ENCODE assay signal across 21 mouse cellular contexts in genomic region chr17:89062348-89062949, GRCm38 (mm10).
DNase-seq lines count a peak whose midpoint lies in the region; ATAC-seq and TF ChIP-seq lines count a peak whose summit lies in the region.
"Had no signal": no experiment of that assay in that cellular context is flagged by ENCODE, and none has a peak within 500 bp of the region (broad histone marks: within the 10 kb centered on the region; RNA-seq: fewer than 3 reads in every experiment).

No protein-coding gene starts in this region.

- ATAC-seq in kidney, postnatal 0 days (replicated peaks; ENCODE audit: low FRiP score, low read depth) = peak; percentile 40; the same call in 1 of the 2 replicates
- ATAC-seq: CD4-positive, CD25-positive, alpha-beta regulatory T cell, adult 4 months had no signal

- no peaks in the 10 kb centered on the region for H3K27me3 ChIP-seq in kidney, postnatal 0 days (ENCODE audit: insufficient read depth, low read length)
- no peaks in the 10 kb centered on the region for H3K27me3 ChIP-seq in hindbrain, embryonic 10.5 days (ENCODE audit: insufficient read depth, poor library complexity, severe bottlenecking)
- H3K27me3 ChIP-seq: hindbrain, embryonic 12.5 days; limb, embryonic 15.5 days; liver, embryonic 15.5 days had no signal

- H3K36me3 ChIP-seq in kidney, postnatal 0 days (ENCODE audit: insufficient read depth, low read length) = no peaks in the 10 kb centered on the region
- no peaks in the 10 kb centered on the region for H3K36me3 ChIP-seq in hindbrain, embryonic 10.5 days
- H3K36me3 ChIP-seq: forebrain, embryonic 10.5 days; heart, embryonic 10.5 days; hindbrain, embryonic 12.5 days; limb, embryonic 15.5 days; liver, embryonic 15.5 days; midbrain, embryonic 10.5 days had no signal

- peak; percentile 25 for DNase-seq in kidney, postnatal 0 days (ENCODE audit: low spot score)
- DNase-seq in kidney, postnatal 10 days = no peak
- DNase-seq in 416B (ENCODE audit: low read depth) = peak; percentile 8
- peak; percentile 89 for DNase-seq in Muller cell, postnatal 12 days (ENCODE audit: inconsistent ontology term)
- DNase-seq in hindlimb bud, embryonic 11.5 days (ENCODE audit: extremely low spot score, low read depth, low spot score) = peak; percentile 12
- no peak for DNase-seq in adrenal gland, postnatal 36 days
- DNase-seq in hindbrain, embryonic 10.5 days (ENCODE audit: low spot score) = no peak
- DNase-seq: adrenal gland, postnatal 25 days; cerebellum, adult 18-20 months; cerebellum, postnatal 25 days; gastrocnemius, postnatal 10 days; lung, postnatal 10 days; spleen, adult 18-20 months; thymus, postnatal 25 days had no signal

- H3K4me2 ChIP-seq in kidney, postnatal 0 days (ENCODE audit: low read length) = no peak overlapping the region
- H3K4me2 ChIP-seq: hindbrain, embryonic 12.5 days; limb, embryonic 15.5 days; liver, embryonic 15.5 days had no signal

- no peaks in the 10 kb centered on the region for H3K4me1 ChIP-seq in kidney, postnatal 0 days (replicated peaks; ENCODE audit: insufficient read depth, low read length)
- no peaks in the 10 kb centered on the region for H3K4me1 ChIP-seq in hindbrain, embryonic 10.5 days (replicated peaks)
- H3K4me1 ChIP-seq: forebrain, embryonic 10.5 days; heart, embryonic 10.5 days; hindbrain, embryonic 12.5 days; limb, embryonic 15.5 days; liver, embryonic 15.5 days; midbrain, embryonic 10.5 days had no signal

- H3K4me3 ChIP-seq in kidney, postnatal 0 days (replicated peaks; ENCODE audit: low read depth, low read length) = no peak overlapping the region
- no peak overlapping the region for H3K4me3 ChIP-seq in hindbrain, embryonic 10.5 days
- H3K4me3 ChIP-seq: forebrain, embryonic 10.5 days; heart, embryonic 10.5 days; hindbrain, embryonic 12.5 days; limb, embryonic 15.5 days; liver, embryonic 15.5 days; midbrain, embryonic 10.5 days had no signal

- H3K9ac ChIP-seq in kidney, postnatal 0 days (ENCODE audit: low read depth, low read length) = no peak overlapping the region
- H3K9ac ChIP-seq: hindbrain, embryonic 12.5 days; limb, embryonic 15.5 days; liver, embryonic 15.5 days had no signal

- H3K27ac ChIP-seq in kidney, postnatal 0 days = no peak overlapping the region
- no peak overlapping the region for H3K27ac ChIP-seq in hindbrain, embryonic 10.5 days
- H3K27ac ChIP-seq: forebrain, embryonic 10.5 days; heart, embryonic 10.5 days; hindbrain, embryonic 12.5 days; limb, embryonic 15.5 days; liver, embryonic 15.5 days; midbrain, embryonic 10.5 days had no signal

- TF ChIP-seq CTCF in kidney, postnatal 0 days (IDR thresholded peaks at IDR 0.05; ENCODE audit: low read depth) = no peak

- no peaks in the 10 kb centered on the region for H3K9me3 ChIP-seq in kidney, postnatal 0 days (replicated peaks; ENCODE audit: low read length)
- no peaks in the 10 kb centered on the region for H3K9me3 ChIP-seq in hindbrain, embryonic 10.5 days
- H3K9me3 ChIP-seq: forebrain, embryonic 10.5 days; heart, embryonic 10.5 days; hindbrain, embryonic 12.5 days; limb, embryonic 15.5 days; liver, embryonic 15.5 days; midbrain, embryonic 10.5 days had no signal

- WGBS in kidney, postnatal 0 days = 55% methylated on average over 8 of the region's 8 CpGs
- WGBS in hindbrain, embryonic 10.5 days = 91% methylated on average over 8 of the region's 8 CpGs

Comparison
In these comparisons a context has a peak if more than half of its experiments do, and no peak if none do; other contexts are left out.
1. DNase-seq: peak in kidney, postnatal 0 days (single experiment), 416B (single experiment), Muller cell, postnatal 12 days (single experiment) and hindlimb bud, embryonic 11.5 days (single experiment); none in kidney, postnatal 10 days (single experiment), adrenal gland, postnatal 36 days (0 of 2) and hindbrain, embryonic 10.5 days (single experiment).